Mouse (Mus musculus) liver, embryonic 12.5 days (tissue): ENCODE measurements around the gene Tmem242. TPM values are rescaled to one million over a fixed set of nuclear protein-coding genes. Genes with fewer than 3 reads are reported as not detected.
"Not testable (repeated sequence)": the region's sequence is repeated elsewhere in the genome, so short reads cannot be mapped to it uniquely, and the experiment has no call there.

Experiments used
- ATAC-seq: fragments of 200-750 bp; cut with Nextera tagmentation; 2 replicates; pipeline ENCODE4 v1.8.0; 2017; ENCODE audit warnings: moderate number of reproducible peaks, mild to moderate bottlenecking, moderate library complexity
- H3K27ac ChIP-seq: fragments of 300-500 bp; sonication (generic); 2 replicates; pipeline ENCODE4 v1.5.1; 2016; ENCODE audit warnings: mild to moderate bottlenecking
- H3K27me3 ChIP-seq: fragments of 300-500 bp; sonication (generic); replicated peaks from 2 replicates; pipeline ENCODE4 v1.6.1; 2016; ENCODE audit warnings: mild to moderate bottlenecking, moderate library complexity
- H3K36me3 ChIP-seq: fragments of 300-500 bp; sonication (generic); 2 replicates; pipeline ENCODE4 v1.6.1; 2016; ENCODE audit warnings: mild to moderate bottlenecking, moderate library complexity
- H3K4me1 ChIP-seq: fragments of 300-500 bp; sonication (generic); 2 replicates; pipeline ENCODE4 v1.6.1; 2016
- H3K4me2 ChIP-seq: fragments of 300-500 bp; sonication (generic); 2 replicates; pipeline ENCODE4 v1.6.1; 2016; ENCODE audit warnings: mild to moderate bottlenecking, moderate library complexity
- H3K4me3 ChIP-seq: fragments of 300-500 bp; sonication (generic); 2 replicates; pipeline ENCODE4 v1.5.1; 2016; ENCODE audit warnings: mild to moderate bottlenecking, moderate library complexity
- H3K9ac ChIP-seq: fragments of 300-500 bp; sonication (generic); 2 replicates; pipeline ENCODE4 v1.6.1; 2016; ENCODE audit warnings: mild to moderate bottlenecking, moderate library complexity
- H3K9me3 ChIP-seq: fragments of 300-500 bp; sonication (generic); replicated peaks from 2 replicates; pipeline ENCODE4 v1.6.1; 2016; ENCODE audit warnings: mild to moderate bottlenecking, moderate library complexity
- WGBS: fragments of 180-500 bp; shearing (Covaris S2); methylation state at CpG from one replicate; pipeline ENCODE4 v1.1.7; 2016; ENCODE audit not compliant: insufficient replicate concordance; 5-methylcytosine and 5-hydroxymethylcytosine counted together
- polyA plus RNA-seq: library from polyadenylated mRNA; unstranded; fragments of >200 nt; fragmentation: Nextera tagmentation; extraction: Ambion mirVana; gene quantifications from 2 replicates; pipeline ENCODE4 v1.2.1, GENCODE M21; 2016

The Tmem242 gene
- polyA plus RNA-seq, 1 experiment from 2014 or later, result 52.6 TPM

DNA sequence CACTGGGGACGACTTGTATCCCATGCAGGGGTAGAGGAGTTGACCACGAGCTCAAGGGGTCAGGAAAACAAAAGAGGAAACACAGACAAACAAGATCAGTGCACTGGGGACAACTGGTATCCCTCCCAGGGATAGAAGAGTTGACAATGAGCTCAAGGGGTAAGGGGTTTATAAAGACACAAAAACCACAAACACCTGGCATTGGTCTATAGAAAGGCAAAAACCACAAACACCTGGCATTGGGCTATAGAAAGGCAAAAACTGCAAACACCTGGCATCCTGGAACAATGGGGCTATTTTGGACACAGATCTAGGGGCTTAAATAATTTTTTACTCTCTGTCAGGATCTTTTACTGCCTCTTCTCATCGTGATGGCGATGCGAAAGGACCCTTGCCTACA lies 2.3 kb upstream of the Tmem242 start:
- not testable (repeated sequence) for H3K9ac ChIP-seq, H3K27ac ChIP-seq, H3K4me2 ChIP-seq, H3K36me3 ChIP-seq, H3K9me3 ChIP-seq, ATAC-seq, H3K4me3 ChIP-seq
- 61% methylated on average over 5 of the region's 5 CpGs for WGBS
- Histone ChIP-seq H3K4me1 (peaks cover 17% of the 10 kb centered on the region), H3K27me3 (peaks cover 28% of the 10 kb centered on the region)

DNA sequence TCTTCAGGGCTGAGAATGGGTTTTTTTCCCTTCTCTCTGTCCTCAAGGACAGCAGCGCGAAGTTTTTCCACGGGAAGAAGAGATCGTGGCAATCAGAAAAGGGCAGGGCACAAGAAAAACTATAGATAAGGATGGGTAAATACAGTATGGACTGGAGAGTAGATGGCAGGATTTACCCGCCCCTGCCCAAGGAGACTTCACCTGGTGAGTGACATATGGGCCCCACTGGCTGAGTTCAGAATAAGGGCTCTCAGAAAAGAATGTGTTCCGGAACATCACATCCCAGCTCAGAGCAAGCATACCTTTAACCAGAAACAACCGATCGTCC lies 264 bp downstream of the Tmem242 start:
- Histone ChIP-seq H3K4me3 (peak overlapping the region; percentile 76), H3K4me1 (peaks cover 17% of the 10 kb centered on the region), H3K36me3 (peaks cover 5% of the 10 kb centered on the region; the same call in 1 of the 2 replicates), H3K9ac (peak overlapping the region; percentile 79), H3K9me3 (no peaks in the 10 kb centered on the region), H3K27me3 (peaks cover 14% of the 10 kb centered on the region), H3K4me2 (peak overlapping the region; percentile 79), H3K27ac (peak overlapping the region; percentile 75)
- ATAC-seq, result peak; percentile 76
- WGBS, result under 1% methylated on average over 8 of the region's 8 CpGs

DNA sequence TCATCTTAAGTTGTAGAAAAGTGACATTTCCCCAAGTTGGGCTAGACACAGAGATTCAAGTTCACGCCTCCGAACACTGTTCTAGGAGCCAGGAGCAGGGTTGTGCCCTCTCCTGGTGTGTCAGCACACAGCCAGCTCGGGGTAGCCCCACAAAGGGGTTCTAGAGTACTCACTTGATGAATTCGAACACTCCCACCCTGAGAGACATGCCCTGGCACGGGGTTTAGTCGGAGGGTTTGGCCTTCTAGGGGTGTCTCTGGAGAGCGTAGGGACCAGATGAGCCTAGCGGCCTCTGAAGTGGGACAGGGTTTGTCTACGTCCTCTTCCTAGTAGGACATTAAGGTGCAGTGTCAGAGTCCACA lies 10.3 kb downstream of the Tmem242 start:
- Histone ChIP-seq H3K27me3 (no peaks in the 10 kb centered on the region), H3K4me2 (no peak overlapping the region), H3K9me3 (no peaks in the 10 kb centered on the region), H3K36me3 (peaks cover 48% of the 10 kb centered on the region), H3K4me1 (peaks cover 11% of the 10 kb centered on the region), H3K27ac (no peak overlapping the region), H3K4me3 (no peak overlapping the region), H3K9ac (no peak overlapping the region)
- WGBS, result 73% methylated on average over 9 of the region's 9 CpGs
- ATAC-seq, result peak; percentile 61

- H3K27ac ChIP-seq, result no peak overlapping the region
- 51% methylated on average over 10 of the region's 10 CpGs for WGBS
Measured at GRCm38 (mm10) chr17:5429090-5429771, 10.8 kb downstream of the Tmem242 start.

DNA sequence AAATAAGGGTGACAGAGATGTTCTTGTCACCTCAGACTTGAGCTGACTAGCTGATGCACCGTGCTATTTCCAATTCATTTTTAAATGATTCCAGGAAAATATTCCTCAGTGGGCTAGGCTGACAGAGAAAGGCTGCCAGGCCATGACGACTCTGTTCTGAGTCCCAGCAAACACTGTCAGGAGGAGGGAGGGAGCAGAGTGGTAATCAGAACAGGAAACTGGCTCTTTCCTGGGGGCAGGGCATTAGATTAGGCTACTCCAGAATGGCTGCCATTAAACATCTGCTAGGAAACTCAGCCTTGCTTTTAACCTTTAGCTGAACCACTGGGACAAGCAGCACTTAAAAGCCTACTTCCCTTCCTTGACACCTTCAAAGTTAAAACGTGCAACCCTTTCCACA lies 14.9 kb downstream of the Tmem242 start:
- Histone ChIP-seq H3K36me3 (peaks cover 29% of the 10 kb centered on the region), H3K9me3 (no peaks in the 10 kb centered on the region), H3K9ac (no peak overlapping the region), H3K4me1 (peaks cover 34% of the 10 kb centered on the region), H3K27ac (no peak overlapping the region), H3K27me3 (no peaks in the 10 kb centered on the region), H3K4me3 (no peak overlapping the region), H3K4me2 (no peak overlapping the region)
- WGBS, result 28% methylated on average over 3 of the region's 3 CpGs
- no peak for ATAC-seq

More at GRCm38 (mm10) chr17:5429090-5429771, 10.8 kb downstream of the Tmem242 start:
- ATAC-seq, result peak; percentile 39
- Histone ChIP-seq H3K9me3 (no peaks in the 10 kb centered on the region), H3K36me3 (peaks cover 48% of the 10 kb centered on the region), H3K9ac (no peak overlapping the region), H3K4me3 (no peak overlapping the region), H3K27me3 (no peaks in the 10 kb centered on the region), H3K4me2 (no peak overlapping the region), H3K4me1 (peaks cover 17% of the 10 kb centered on the region)

- peaks cover 32% of the 10 kb centered on the region for H3K36me3 ChIP-seq
- H3K9ac ChIP-seq, result no peak overlapping the region
- H3K27me3 ChIP-seq, result no peaks in the 10 kb centered on the region
- no peak for ATAC-seq
- H3K4me2 ChIP-seq, result no peak overlapping the region
- H3K27ac ChIP-seq, result no peak overlapping the region
- H3K4me3 ChIP-seq, result no peak overlapping the region
- peaks cover 34% of the 10 kb centered on the region for H3K4me1 ChIP-seq
- no peaks in the 10 kb centered on the region for H3K9me3 ChIP-seq
- 67% methylated on average over 8 of the region's 8 CpGs for WGBS
Measured at GRCm38 (mm10) chr17:5424156-5424555, 15.9 kb downstream of the Tmem242 start.

DNA sequence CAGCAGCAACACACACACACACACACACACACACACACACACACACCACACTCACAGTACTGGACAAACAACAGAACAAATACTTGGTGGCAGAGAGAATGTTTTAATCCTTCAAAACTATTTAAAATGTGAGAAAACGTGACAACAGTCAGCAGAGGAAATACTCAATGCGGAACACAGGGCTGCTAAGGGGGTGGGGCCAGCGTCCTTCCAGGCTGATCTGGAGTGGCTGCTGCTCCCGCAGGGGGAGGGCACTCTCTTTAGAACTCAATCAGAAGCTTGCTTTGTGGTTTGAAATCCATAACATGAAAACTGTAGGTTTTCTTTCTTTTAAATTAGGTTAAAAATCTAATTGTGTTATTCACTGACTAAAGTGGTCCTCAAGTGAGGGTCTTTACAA lies 18.2 kb downstream of the Tmem242 start:
- Histone ChIP-seq H3K4me3 (no peak overlapping the region), H3K36me3 (peaks cover 41% of the 10 kb centered on the region), H3K9me3 (no peaks in the 10 kb centered on the region), H3K27ac (no peak overlapping the region), H3K4me1 (peaks cover 34% of the 10 kb centered on the region), H3K27me3 (no peaks in the 10 kb centered on the region), H3K4me2 (no peak overlapping the region), H3K9ac (no peak overlapping the region)
- ATAC-seq, result no peak
- 36% methylated on average over 4 of the region's 4 CpGs for WGBS

- H3K36me3 ChIP-seq, result peaks cover 41% of the 10 kb centered on the region
- 83% methylated on average over 6 of the region's 6 CpGs for WGBS
Measured at GRCm38 (mm10) chr17:5419771-5420518, 20.1 kb downstream of the Tmem242 start.

DNA sequence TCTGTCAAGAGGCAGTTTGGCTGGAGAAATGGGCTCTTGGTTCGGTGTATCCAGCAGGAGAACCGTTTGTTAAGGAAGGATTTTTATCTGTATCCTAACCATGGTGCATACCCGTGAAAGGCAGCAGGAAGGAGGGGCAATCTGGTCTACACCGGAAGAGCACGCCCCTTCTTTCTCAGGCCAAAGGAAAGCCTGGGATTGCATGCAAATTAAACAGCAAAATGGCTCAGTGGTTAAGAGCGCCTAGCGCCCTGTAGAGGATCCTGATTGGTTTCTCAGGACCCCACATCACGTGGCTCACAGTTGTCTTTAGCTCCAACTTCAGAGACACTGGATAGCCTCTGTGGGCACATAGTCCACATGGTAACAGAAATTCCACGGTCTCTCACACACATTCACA lies 21.0 kb downstream of the Tmem242 start:
- Histone ChIP-seq H3K36me3 (peaks cover 40% of the 10 kb centered on the region), H3K4me2 (no peak overlapping the region), H3K9me3 (no peaks in the 10 kb centered on the region), H3K9ac (no peak overlapping the region), H3K27me3 (no peaks in the 10 kb centered on the region), H3K27ac (no peak overlapping the region), H3K4me3 (no peak overlapping the region), H3K4me1 (peaks cover 18% of the 10 kb centered on the region)
- 76% methylated on average over 9 of the region's 9 CpGs for WGBS
- ATAC-seq, result no peak

More at GRCm38 (mm10) chr17:5419771-5420518, 20.1 kb downstream of the Tmem242 start:
- no peak overlapping the region for H3K4me2 ChIP-seq
- ATAC-seq, result no peak
- H3K4me1 ChIP-seq, result peaks cover 26% of the 10 kb centered on the region
- H3K27me3 ChIP-seq, result no peaks in the 10 kb centered on the region
- H3K9ac ChIP-seq, result no peak overlapping the region
- H3K9me3 ChIP-seq, result no peaks in the 10 kb centered on the region
- no peak overlapping the region for H3K27ac ChIP-seq
- no peak overlapping the region for H3K4me3 ChIP-seq

DNA sequence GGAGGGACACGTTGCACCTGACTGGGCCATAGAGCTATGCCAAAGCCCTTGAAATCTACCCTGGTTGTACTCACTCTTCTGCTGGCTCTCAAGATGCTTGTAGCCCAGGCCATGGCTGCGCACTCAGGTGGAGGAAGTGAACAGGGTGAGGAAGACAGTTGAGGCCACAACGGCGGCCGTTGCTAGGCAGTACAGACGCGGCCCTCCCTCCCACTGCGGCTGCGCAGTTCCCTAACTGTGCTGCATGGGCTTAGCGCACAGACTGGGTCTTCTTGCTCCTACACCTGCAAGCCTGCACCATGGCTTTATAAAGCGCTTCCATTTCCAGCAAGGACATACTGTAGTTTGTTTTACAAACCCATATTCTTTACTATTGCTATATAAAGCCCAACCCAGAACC lies 21.5 kb downstream of the Tmem242 start, which contains the start of gene Ldhal6b:
Gene Ldhal6b, minus strand, starts transcription at position 223 of the 400 bp plus-strand sequence.
- no peak for ATAC-seq
- no peak within 1 kb of the TSS for H3K4me2 ChIP-seq
- H3K4me3 ChIP-seq, result no peak within 1 kb of the TSS
- no peaks in the 10 kb centered on the region for H3K27me3 ChIP-seq
- 88% methylated on average over 11 of the region's 11 CpGs for WGBS
- no peaks in the 10 kb centered on the region for H3K9me3 ChIP-seq
- no peak within 1 kb of the TSS for H3K27ac ChIP-seq
- H3K36me3 ChIP-seq, result peaks cover 37% of the 10 kb centered on the region
- peaks cover 17% of the 10 kb centered on the region for H3K4me1 ChIP-seq
- H3K9ac ChIP-seq, result no peak within 1 kb of the TSS

GRCm38 (mm10) chr17:5416518-5416917 lies 23.5 kb downstream of the Tmem242 start:
- 79% methylated on average over 3 of the region's 3 CpGs for WGBS
- no peak overlapping the region for H3K4me2 ChIP-seq
- H3K9ac ChIP-seq, result no peak overlapping the region
- H3K4me3 ChIP-seq, result no peak overlapping the region
- H3K36me3 ChIP-seq, result peaks cover 40% of the 10 kb centered on the region
- H3K4me1 ChIP-seq, result 0 out of 2 replicates have a peak, but pooled peaks cover 5% of the 10 kb centered on the region
- no peak for ATAC-seq
- H3K27me3 ChIP-seq, result no peaks in the 10 kb centered on the region
- no peaks in the 10 kb centered on the region for H3K9me3 ChIP-seq
- no peak overlapping the region for H3K27ac ChIP-seq

DNA sequence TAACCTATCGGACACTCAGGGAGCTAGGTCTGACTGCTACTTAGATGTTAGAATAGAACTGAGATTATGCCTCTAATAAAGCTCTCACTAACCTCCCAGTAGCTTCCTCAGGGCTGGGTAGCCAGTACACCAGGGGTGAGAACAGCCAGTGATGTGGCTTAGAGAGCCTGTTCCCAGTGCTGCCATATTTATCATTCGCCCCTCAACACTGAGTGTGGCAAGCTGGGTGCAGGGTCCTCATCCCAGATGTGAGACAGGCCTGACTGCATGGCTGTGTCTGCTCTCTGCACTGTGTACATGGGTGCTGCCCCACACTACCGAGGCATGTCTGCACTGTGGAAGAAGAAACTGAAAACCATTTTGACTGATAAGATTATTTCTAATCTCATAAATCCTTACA lies 26.0 kb downstream of the Tmem242 start:
- Histone ChIP-seq H3K9me3 (no peaks in the 10 kb centered on the region), H3K27ac (no peak overlapping the region), H3K27me3 (no peaks in the 10 kb centered on the region), H3K9ac (no peak overlapping the region), H3K4me1 (0 out of 2 replicates have a peak, but pooled peaks cover 5% of the 10 kb centered on the region), H3K36me3 (peaks cover 39% of the 10 kb centered on the region), H3K4me2 (no peak overlapping the region), H3K4me3 (no peak overlapping the region)
- WGBS, result 71% methylated on average over 3 of the region's 3 CpGs
- no peak for ATAC-seq
